Mouse (Mus musculus) small intestine, adult 2 months (tissue): Measurements from ENCODE around the gene Lin28a. TPM values are rescaled to one million over a fixed set of nuclear protein-coding genes. Genes with fewer than 3 reads are reported as not detected.

Experiments used
- H3K27ac ChIP-seq: fragments of 200-500 bp; 2 replicates; pipeline ENCODE4 v1.5.1; 2012; ENCODE audit warnings: low read depth, low read length, control low read depth, inconsistent platforms; ENCODE audit not compliant: insufficient read depth
- H3K27me3 ChIP-seq: fragments of 200-500 bp; 2 replicates; pipeline ENCODE4 v1.6.1; 2012; ENCODE audit warnings: mild to moderate bottlenecking, moderate library complexity, low read length, inconsistent platforms; ENCODE audit not compliant: control insufficient read depth, insufficient read depth
- H3K36me3 ChIP-seq: fragments of 200-500 bp; 2 replicates; pipeline ENCODE4 v1.6.1; 2012; ENCODE audit warnings: mild to moderate bottlenecking, low read length, control low read depth, inconsistent platforms; ENCODE audit not compliant: control insufficient read depth, insufficient read depth
- H3K4me1 ChIP-seq: fragments of 200-500 bp; 2 replicates; pipeline ENCODE4 v1.6.1; 2012; ENCODE audit warnings: low read length, inconsistent platforms, mixed read lengths; ENCODE audit not compliant: control insufficient read depth, insufficient read depth, insufficient read length
- H3K4me3 ChIP-seq: fragments of 200-500 bp; 2 replicates; pipeline ENCODE4 v1.5.1; 2012; ENCODE audit warnings: low read depth, mild to moderate bottlenecking, control low read depth, inconsistent platforms, low read length, moderate library complexity
- CTCF ChIP-seq: fragments of 200-500 bp; IDR thresholded peaks from 2 replicates; pipeline ENCODE4 v1.5.1; 2012; ENCODE audit warnings: low read depth, mild to moderate bottlenecking, control low read depth, inconsistent platforms, low read length, moderate library complexity, mixed read lengths; ENCODE audit not compliant: insufficient replicate concordance, insufficient read length; ENCODE audit errors: extremely low read depth
- POLR2A ChIP-seq: fragments of 200-500 bp; IDR thresholded peaks from 2 replicates; pipeline ENCODE4 v1.6.1; 2012; ENCODE audit warnings: low read depth, mild to moderate bottlenecking, control low read depth, inconsistent platforms, low read length, moderate library complexity
- WGBS: fragments of 180-500 bp; shearing (Covaris S2); methylation state at CpG from one replicate; pipeline ENCODE4 v1.1.7; 2018; 5-methylcytosine and 5-hydroxymethylcytosine counted together
- polyA plus RNA-seq: library from polyadenylated mRNA; depleted of rRNA; stranded (reverse); fragments of >200 nt; gene quantifications from 2 replicates; pipeline ENCODE4 v1.2.3, GENCODE M21; 2012; rRNA removed

Gene Lin28a
- polyA plus RNA-seq, 1 experiment, result not detected

- peak overlapping the region; percentile 17; the same call in 1 of the 2 replicates for H3K27ac ChIP-seq
- 27% methylated on average over 12 of the region's 12 CpGs for WGBS
Measured at GRCm38 (mm10) chr4:133966271-133966940, 52.2 kb downstream of the Lin28a start.

GRCm38 (mm10) chr4:133962566-133962965 is 56.1 kb downstream of the Lin28a start:
- Histone ChIP-seq H3K36me3 (peaks cover 16% of the 10 kb centered on the region), H3K27me3 (no peaks in the 10 kb centered on the region), H3K27ac (no peak overlapping the region), H3K4me1 (no peaks in the 10 kb centered on the region), H3K4me3 (no peak overlapping the region)
- TF ChIP-seq CTCF (no peak), POLR2A (no peak)
- WGBS, result 83% methylated on average over 7 of the region's 7 CpGs

More at GRCm38 (mm10) chr4:133966271-133966940, 52.2 kb downstream of the Lin28a start:
- Histone ChIP-seq H3K36me3 (peaks cover 16% of the 10 kb centered on the region), H3K4me3 (peak overlapping the region; percentile 63; the same call in 1 of the 2 replicates), H3K27me3 (no peaks in the 10 kb centered on the region), H3K4me1 (peaks cover 7% of the 10 kb centered on the region; the same call in 1 of the 2 replicates)
- TF ChIP-seq POLR2A (no peak), CTCF (no peak)

DNA sequence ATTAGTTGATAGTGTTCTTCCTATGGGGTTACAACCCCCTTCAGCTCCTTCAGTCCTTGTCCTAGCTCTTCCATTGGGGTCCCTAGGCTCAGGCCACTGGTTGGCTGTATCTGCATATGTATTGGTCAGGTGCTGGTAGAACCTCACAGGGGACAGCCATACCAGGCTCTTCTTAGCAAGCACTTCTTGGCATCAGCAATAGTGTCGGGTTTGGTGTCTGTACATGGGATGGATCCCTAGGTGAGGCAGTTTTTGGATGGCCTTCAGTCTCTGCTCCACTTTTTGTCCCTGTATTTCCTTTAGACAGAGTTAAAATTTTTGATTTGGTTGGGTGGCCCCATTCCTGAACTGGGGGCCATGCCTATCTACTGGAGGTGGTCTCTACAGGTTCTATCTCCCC is 59.8 kb downstream of the Lin28a start:
- no peak for TF ChIP-seq CTCF
- TF ChIP-seq POLR2A, result no peak
- 76% methylated on average over 1 of the region's 1 CpGs for WGBS
- Histone ChIP-seq H3K4me3 (no peak overlapping the region), H3K4me1 (no peaks in the 10 kb centered on the region), H3K27me3 (no peaks in the 10 kb centered on the region), H3K36me3 (peaks cover 4% of the 10 kb centered on the region; the same call in 1 of the 2 replicates), H3K27ac (no peak overlapping the region)

DNA sequence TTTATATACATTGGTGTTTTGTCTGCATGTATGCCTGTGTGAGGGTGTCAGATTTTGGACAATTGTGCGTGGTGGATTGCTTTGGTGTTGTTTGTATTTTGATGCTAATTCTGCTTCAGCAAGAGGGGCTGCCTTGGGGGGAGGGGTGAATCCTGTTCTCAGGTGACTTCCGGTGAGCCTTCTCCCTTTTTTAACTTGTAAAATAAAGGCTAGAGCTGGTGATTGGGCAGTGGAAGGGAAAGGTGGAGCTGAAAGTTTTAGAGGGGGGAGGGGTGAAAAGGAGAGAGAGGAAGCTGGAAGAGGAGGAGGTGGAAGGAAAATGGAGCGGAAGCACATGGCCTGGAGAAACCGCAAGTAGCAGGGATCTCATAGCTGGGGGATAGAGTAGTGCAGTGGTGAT is 62.3 kb downstream of the Lin28a start:
- Histone ChIP-seq H3K27me3 (no peaks in the 10 kb centered on the region), H3K4me1 (no peaks in the 10 kb centered on the region), H3K27ac (no peak overlapping the region), H3K36me3 (no peaks in the 10 kb centered on the region), H3K4me3 (no peak overlapping the region)
- WGBS, result 89% methylated on average over 4 of the region's 4 CpGs
- TF ChIP-seq POLR2A (no peak), CTCF (no peak)

Other genes with a start within 250 kb of the Lin28a start
- gene Rps6ka1, start 131.0 kb downstream of the Lin28a start, polyA plus RNA-seq, result 91.5 and 220 TPM in 2 replicates
- gene Hmgn2, start 50.2 kb downstream of the Lin28a start, polyA plus RNA-seq, result 2.5 and 6.3 TPM in 2 replicates
- 10.3 and 16.0 TPM in 2 replicates for gene Dhdds, start 17.9 kb downstream of the Lin28a start, polyA plus RNA-seq
- gene Zfp683, start 35.0 kb upstream of the Lin28a start, polyA plus RNA-seq, result 0.24 and 1.3 TPM in 2 replicates
- gene Crybg2, start 42.0 kb upstream of the Lin28a start, polyA plus RNA-seq, result 57.7 and 92.5 TPM in 2 replicates
- 21.7 and 35.1 TPM in 2 replicates for gene Cd52, start 76.2 kb upstream of the Lin28a start, polyA plus RNA-seq
- gene Ubxn11, start 83.7 kb upstream of the Lin28a start, polyA plus RNA-seq, result 2.8 and 4.5 TPM in 2 replicates
- 453 and 911 TPM in 2 replicates for gene Sh3bgrl3, start 109.9 kb upstream of the Lin28a start, polyA plus RNA-seq
- gene Cep85, start 168.3 kb upstream of the Lin28a start, polyA plus RNA-seq, result 5.3 and 19.2 TPM in 2 replicates
- gene Gm7534, start 184.2 kb upstream of the Lin28a start, polyA plus RNA-seq, result not detected in 2 replicates
- 0.52 and 1.4 TPM in 2 replicates for gene Catsper4, start 208.5 kb upstream of the Lin28a start, polyA plus RNA-seq
- 16.3 and 42.5 TPM in 2 replicates for gene Cnksr1, start 219.6 kb upstream of the Lin28a start, polyA plus RNA-seq
- not detected in 2 replicates for gene E130218I03Rik, start 224.8 kb upstream of the Lin28a start, polyA plus RNA-seq
- gene Zfp593, start 226.8 kb upstream of the Lin28a start, polyA plus RNA-seq, result 6.4 and 7.2 TPM in 2 replicates
- 0.35 TPM in 1 of 2 replicates, not detected in the other for gene Gm30191, start 228.1 kb upstream of the Lin28a start, polyA plus RNA-seq
- 8.6 and 16.7 TPM in 2 replicates for gene Grrp1, start 235.3 kb upstream of the Lin28a start, polyA plus RNA-seq